Mouse (Mus musculus) neutrophil, adult 5-6 weeks (primary cell): ENCODE measurements around the gene Mlxipl. TPM values are rescaled to one million over a fixed set of nuclear protein-coding genes. Genes with fewer than 3 reads are reported as not detected.

Experiments
- ATAC-seq: fragments of 151-379, 151-347 bp; 2 replicates; pipeline ENCODE4 v1.8.0; 2017; ENCODE audit warnings: mild to moderate bottlenecking, moderate TSS enrichment; ENCODE audit not compliant: insufficient number of reproducible peaks, poor library complexity, low FRiP score, severe bottlenecking; ENCODE audit errors: extremely low read depth
- total RNA-seq: library from RNA; stranded (forward); fragments of 200-1000 nt; gene quantifications from 2 replicates; pipeline ENCODE4 v1.2.3, GENCODE M21; 2017

Gene Mlxipl
- total RNA-seq, 1 experiment from 2014 or later, result not detected

DNA sequence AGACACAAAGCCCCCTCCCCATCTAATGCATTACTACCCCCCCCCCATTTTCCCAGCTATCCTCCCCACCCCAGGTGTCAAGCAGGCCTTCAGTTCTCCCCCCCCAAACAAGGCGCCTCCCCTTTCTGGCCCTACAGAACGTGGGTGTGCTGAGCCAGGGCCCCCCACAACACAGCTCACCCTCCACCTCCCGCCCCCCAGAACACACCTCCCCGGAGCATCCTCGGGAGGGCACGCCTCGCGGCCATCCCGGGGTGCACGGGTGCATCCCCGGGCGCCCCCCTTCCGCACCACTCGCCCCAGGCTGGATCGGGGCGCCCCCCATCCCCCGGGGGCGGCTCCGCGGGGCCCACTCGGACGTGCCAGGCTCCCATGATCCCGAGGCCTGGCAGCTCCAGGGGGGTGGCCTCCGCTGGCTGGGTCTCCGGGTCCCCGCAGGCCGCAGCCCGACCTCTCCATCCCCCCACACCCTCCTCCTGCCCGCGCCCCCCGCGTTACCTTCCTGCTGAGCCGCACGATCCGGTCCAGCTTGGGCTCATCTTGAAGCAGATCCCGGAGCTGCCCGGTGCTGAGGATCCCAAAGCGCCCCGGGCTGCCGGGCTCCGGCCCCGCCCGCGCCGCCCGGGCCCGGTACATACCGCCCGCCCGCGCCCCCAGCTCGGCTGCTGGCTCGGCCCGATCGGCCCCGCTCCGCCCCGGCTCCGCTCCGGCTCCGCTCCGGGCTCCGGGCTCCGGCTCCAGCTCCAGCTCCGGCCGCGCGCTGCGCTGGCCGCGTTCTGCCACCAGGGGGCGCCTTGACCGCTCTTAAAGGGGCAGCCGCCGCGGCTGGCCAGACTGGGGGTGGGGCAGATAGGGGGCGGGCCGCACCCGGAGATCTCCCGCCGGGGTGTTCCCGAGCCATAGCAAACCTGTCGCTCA is 11.9 kb upstream of the Mlxipl start, which contains the start of gene Vps37d:
TSS of gene Vps37d (minus strand) at position 703 of the 918 bp plus-strand sequence.
- peak; percentile 65; the same call in 1 of the 2 replicates for ATAC-seq

- no peak for ATAC-seq
Measured at GRCm38 (mm10) chr5:135078482-135078810, 11.2 kb upstream of the Mlxipl start.

DNA sequence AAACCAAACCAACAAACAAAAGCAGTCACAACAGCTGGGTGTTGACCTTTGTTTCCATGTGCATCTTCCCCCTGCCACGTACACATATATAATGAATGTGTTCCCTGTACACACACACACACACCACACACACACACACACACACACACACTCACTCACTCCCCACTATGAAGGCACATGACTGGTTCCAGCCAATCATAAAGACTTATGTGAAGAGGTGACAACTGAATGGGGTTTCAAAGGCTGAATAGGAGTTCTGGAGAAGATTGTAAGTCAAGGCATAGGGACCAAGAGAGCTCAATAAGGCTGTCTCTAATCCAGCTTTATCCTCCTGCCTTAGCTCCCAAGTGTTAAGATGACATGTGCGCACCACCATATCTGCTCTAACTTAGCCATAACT is 10.1 kb upstream of the Mlxipl start:
- no peak for ATAC-seq

DNA sequence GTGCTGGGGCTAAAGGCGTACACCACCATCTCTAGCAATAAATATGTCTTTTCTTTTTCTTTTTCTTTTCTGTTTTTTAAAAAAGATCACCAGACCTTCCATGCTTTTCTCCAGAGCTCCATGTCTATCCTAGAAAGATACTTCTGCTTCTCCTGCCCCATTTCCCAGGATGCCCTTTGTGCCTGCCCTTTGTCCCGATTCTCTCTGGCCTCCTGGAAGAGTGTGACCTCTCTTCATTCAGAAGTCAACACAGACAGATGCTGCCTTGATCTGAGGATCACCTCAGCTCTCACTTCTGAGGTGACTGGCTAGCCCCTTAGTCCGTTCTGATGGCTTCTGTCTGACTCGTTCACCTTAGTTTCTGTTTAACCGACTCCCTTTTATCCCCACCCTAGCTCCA is 9.2 kb upstream of the Mlxipl start:
- no peak for ATAC-seq

DNA sequence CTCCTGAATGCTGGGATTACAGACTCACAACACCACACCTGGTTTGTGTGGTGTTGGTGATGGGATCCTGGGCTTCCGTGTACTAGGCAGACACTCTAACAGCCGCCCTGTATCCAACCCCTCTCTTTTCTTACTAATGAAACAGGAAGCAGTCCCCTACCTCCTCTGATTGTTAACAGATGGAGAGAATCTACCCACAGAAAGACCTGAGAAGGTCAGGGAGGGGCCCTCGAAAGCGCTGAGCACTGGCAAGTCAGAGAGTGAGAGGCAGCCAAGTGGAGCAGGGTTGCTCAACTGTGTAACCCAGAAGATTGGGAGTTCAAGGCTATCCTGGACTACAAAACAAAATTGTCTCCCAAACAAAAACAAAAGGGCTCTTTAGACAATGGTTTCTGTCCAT is 2.8 kb upstream of the Mlxipl start:
- no peak for ATAC-seq

DNA sequence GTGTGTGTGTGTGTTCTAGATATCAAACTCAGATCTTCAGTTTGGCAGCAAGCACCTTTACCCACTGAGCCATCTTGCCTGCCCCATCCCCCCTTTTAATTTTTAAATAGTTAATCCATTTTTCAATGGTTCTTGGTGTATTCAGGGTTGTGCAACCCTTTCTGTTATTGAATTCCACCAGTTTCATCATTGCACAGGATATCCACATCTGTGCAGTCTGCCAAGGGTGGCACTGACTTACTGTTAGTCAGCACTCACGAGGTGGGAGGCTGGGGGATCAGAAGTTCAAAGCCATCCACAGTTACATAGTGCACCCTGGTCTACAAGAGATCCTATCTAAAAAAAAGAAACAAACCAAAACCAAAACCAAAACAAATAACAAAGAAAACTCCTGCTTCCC is 11.3 kb downstream of the Mlxipl start:
- no peak for ATAC-seq

DNA sequence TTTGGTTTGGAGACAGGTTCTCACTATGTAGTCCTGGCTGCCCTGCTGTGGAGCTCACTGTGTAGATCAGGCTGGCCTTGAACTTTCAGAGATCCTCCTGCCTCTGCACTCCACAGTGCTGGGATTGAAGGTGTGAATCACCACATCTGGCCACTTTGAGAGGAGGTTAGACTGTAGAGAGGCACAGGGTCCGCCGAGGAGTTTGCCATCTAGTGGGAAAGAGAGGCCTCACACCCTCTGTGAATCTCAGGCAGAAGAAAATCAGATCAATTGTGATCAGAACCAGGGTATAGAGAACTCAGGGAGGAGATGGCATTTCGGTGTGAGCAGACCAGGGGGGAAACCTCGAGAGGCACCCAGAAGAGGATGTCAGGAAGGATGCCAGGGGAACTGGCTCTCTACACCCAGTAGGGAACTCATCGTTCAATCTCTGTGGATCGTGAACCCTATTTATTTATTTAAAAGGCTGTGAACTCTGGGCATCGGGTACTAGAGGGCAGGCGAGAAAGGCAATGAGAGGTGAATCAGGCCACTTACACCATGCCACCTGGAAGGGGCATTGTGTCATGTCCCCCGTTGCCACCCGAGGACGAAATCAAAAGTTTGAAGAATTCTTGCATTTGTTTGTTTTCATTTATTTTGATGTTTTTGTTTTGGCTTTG is 14.4 kb downstream of the Mlxipl start:
- ATAC-seq, result no peak

DNA sequence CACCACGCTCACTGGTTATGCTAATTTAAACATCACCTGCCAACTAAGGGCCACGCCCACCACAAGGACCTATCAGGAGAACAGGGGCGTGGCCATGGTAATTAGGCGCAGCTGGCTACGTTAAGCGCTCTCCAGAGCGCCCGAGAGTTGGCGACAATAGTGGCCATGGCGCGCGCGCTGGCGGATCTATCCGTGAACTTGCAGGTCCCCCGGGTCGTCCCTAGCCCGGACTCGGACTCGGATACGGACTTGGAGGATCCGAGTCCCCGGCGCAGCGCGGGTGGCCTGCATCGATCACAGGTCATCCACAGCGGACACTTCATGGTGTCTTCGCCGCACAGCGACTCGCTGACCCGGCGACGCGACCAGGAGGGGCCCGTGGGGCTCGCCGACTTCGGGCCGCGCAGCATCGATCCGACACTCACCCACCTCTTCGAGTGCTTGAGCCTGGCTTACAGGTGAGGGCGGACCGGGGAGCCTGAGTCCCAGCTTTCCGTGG is 17.1 kb downstream of the Mlxipl start:
- peak; percentile 43; the same call in 1 of the 2 replicates for ATAC-seq

GRCm38 (mm10) chr5:135107521-135108501 is 18.1 kb downstream of the Mlxipl start:
- no peak for ATAC-seq

DNA sequence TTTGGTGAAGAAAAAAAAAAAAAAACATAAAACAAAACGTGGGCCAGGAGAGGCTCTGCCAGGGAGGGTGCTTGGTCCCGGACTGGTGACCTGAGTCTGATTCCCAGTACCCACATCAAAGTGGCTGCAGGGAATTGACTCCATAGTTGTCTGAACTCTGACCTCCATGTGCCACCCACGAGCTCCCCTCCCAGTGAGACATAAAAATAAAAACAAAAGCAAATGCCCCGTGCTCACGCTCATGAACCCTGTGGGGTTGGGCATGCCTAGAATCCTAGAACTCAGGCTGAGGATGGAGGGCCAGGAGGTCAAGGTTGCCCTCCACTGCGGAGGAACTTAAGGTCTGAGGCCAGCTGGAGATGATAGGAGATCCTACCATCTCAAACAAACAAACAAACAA is 19.3 kb downstream of the Mlxipl start:
- ATAC-seq, result no peak

DNA sequence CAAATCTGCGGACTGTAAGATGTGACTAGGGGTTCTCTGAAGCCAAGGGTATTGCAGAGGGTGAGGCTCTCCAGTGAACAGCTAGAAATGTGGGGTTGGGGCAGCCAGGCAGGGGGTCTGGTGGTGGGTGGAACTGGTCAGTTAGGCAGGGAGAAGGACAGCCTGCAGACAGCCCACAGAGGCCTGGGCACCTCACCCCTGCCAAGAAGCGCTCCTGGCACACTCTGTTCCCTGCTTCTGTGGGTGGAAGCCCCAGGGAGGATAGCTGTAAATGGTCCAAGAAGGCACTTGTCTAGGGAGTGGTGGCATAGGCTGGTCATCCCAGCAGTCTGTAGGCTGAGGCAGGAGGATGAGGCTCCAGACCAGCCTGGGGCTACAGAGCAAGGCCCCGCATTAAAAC is 19.7 kb downstream of the Mlxipl start:
- ATAC-seq, result no peak

- no peak for ATAC-seq
Measured at GRCm38 (mm10) chr5:135109976-135110375, 20.3 kb downstream of the Mlxipl start.

- ATAC-seq, result no peak
Measured at GRCm38 (mm10) chr5:135113782-135114181, 24.1 kb downstream of the Mlxipl start.

DNA sequence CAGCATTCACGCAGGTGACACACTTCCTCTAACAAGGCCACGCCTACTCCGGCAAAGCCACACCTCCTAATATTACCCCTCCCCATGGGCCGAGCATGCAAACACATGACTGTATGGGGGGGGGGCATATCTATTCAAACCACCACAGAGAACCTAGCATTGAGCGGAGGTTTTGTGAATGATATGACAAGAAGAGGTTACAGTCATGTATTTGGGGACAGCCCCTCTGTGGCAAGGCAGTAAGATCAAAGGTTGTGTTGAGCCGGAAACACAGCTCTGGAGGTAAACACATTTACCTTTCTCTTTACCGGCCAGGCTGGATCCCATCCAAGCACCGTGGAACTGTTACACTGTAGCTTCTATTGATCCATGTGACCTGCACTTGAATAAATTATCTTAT is 25.6 kb downstream of the Mlxipl start:
- no peak for ATAC-seq

- ATAC-seq, result peak; percentile 77
Measured at GRCm38 (mm10) chr5:135118589-135119081, 28.9 kb downstream of the Mlxipl start.

- ATAC-seq, result no peak
Measured at GRCm38 (mm10) chr5:135120753-135121152, 31.1 kb downstream of the Mlxipl start.

DNA sequence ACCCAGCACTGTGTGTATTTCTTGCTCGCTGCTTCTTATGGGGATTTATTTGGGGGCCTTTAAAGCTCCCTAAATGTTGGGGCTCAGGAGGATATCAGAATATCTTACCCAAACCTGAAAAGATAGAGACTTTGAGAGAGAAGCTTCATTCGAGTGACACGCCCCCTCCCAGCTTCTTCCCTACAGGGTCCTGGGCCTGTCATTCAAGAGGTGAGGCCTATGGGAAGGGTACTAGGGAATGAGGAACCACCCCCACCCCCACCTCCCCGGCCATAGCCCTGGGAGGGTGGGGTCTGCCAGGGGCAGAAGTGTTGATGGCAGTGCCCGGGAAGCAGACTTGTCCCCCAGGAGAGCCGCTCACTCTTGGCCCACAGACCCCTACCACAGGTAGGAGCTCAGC is 36.4 kb downstream of the Mlxipl start:
- ATAC-seq, result no peak

DNA sequence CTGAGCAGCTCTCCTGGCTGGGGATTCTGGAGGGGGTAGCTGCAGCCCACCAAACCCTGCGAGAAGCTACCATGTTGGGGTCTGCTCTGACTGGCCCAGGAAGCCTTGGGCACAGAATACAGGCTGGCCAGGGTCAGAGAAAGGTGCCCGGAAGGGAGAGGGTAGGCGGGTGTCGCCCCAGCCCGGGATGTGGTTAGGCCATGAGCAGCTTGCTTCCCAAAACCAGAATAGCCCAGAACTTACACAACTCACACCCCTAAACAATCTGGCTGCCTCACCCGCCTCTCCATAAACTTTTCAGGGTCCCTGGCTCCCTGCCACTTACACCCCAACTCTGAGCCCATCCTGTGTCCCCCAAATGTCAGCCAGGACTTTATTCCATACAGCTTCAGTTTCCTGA is 38.0 kb downstream of the Mlxipl start:
- no peak for ATAC-seq

- ATAC-seq, result no peak
Measured at GRCm38 (mm10) chr5:135129747-135130146, 40.1 kb downstream of the Mlxipl start.
